Mouse (Mus musculus): ENCODE data around the gene Lhfpl2.
A peak's percentile ranks its signal among the peaks of the same experiment; 100 is the strongest.

Gene Lhfpl2

DNA sequence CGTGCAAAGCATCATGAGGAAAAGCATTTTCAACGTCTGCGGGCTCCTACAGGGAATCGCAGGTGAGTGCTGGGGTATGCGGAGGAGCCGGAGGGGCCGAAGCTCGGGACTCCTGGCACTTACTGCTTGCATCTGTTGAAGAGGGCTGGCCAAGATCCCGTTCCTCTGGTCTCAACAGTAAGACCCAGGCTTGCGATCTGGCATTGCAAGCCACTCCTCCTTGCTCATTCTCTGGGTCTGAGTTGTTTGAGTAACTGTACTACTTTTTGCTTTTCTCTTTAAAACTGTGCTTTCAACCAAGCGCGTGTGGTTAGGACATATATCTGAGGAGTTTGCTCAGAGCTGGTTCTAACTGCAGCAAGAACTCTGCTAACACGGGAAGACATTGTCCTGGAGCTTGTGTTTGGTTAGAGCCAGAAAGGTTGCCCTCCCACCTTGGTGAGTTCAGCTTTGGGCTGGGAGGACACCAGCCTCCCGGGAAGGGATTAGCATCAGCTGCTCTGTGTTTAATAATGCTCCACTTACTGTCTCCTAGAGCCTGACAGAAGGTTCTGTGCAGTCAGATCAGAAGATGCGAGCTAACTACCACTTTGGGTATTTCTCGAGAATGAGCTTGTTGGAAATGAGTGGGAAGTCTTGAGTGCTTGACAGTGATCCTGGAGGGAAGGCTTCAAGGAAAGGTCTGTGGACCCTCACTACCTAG, 117.1 kb downstream of the Lhfpl2 start:
- DNase-seq (ENCODE audit: low spot score in 2 of 2), result no peak

- DNase-seq (ENCODE audit: low spot score in 2 of 2), result no peak
Measured at GRCm38 (mm10) chr13:94175379-94176050, 117.9 kb downstream of the Lhfpl2 start.

- no peak for DNase-seq (ENCODE audit: low spot score in 2 of 2)
Measured at GRCm38 (mm10) chr13:94177148-94177547, 119.6 kb downstream of the Lhfpl2 start.

DNA sequence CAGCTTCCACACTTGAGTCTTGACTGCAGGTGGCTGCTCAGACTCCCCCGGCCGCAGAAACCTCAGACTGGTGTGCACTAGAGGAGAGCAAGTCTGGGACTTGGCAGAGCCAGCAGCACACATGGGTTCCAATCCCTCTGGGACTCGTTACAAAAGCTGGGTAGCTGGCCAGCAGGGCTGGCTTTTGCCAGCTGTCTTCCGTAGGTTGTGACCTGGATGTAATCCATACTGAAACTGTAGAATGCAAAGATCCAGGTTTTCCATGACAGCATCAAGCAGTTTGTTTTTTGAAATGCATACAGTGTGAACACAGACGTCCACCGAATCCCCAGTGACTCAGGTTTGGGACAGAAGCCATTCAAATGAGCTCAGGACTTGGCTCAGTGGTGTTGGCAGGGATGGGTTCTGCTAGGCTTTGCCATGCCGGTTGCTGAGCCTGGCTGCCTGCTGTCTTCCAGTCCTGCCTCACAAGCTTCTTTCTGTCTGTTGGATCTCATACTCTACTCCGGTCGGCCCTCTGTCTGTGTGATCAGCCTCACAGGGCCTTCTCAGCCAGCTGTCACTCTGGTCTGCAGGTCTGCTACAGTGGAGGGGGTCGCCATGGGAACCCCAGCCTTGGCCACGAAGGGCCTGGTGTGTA, 120.9 kb downstream of the Lhfpl2 start:
- peak; percentile 65 to 69 for DNase-seq (ENCODE audit: low spot score in 2 of 2)

- peak; percentile 50 to 69 for DNase-seq (ENCODE audit: low spot score in 2 of 2)
Measured at GRCm38 (mm10) chr13:94180477-94181420, 123.2 kb downstream of the Lhfpl2 start.

- DNase-seq (ENCODE audit: low spot score in 2 of 2), result no peak
Measured at GRCm38 (mm10) chr13:94182026-94182425, 124.4 kb downstream of the Lhfpl2 start.

- no peak for DNase-seq (ENCODE audit: low spot score in 2 of 2)
Measured at GRCm38 (mm10) chr13:94183372-94184021, 125.9 kb downstream of the Lhfpl2 start.

DNA sequence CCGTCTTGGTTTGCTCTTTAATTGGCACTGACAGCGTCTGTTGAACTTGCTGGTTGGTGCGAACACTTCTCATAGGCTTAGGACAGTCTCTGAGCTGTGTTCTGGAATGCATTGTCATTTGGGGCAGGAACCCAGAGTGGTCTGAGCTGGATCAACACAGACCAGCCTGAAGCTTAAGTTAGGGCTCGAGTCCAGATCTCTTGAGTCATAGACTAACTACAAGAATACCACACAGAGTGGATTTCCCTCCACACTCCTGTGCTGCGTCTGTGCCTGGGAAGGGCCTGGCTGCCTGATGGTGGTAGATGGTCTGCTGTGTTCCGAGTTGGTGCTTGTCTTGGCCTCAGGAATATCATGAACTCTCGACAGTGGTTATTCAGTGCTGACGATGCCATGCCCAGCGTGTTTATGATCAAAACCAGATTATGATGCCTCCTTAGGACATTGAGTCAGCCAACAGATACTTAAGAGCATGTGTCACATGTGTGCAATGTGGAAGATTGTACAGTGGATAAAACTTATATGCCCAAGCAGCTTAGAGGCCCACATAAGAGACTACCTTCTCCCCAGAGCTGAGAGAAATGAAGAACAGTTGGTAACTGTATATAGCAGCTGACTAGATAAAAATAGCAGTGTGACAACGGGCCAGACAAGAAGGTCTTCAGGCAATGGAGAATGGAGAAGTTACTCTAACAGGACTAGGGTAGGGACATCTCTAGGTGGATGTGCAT, 127.3 kb downstream of the Lhfpl2 start:
- DNase-seq (ENCODE audit: low spot score in 2 of 2), result no peak

GRCm38 (mm10) chr13:94185631-94186030, 128.0 kb downstream of the Lhfpl2 start:
- no peak for DNase-seq (ENCODE audit: low spot score in 2 of 2)

GRCm38 (mm10) chr13:94188200-94189086, 130.8 kb downstream of the Lhfpl2 start:
- DNase-seq (ENCODE audit: low spot score in 2 of 2), result no peak

- DNase-seq (ENCODE audit: low spot score in 2 of 2), result no peak
Measured at GRCm38 (mm10) chr13:94190386-94190785, 132.8 kb downstream of the Lhfpl2 start.

DNA sequence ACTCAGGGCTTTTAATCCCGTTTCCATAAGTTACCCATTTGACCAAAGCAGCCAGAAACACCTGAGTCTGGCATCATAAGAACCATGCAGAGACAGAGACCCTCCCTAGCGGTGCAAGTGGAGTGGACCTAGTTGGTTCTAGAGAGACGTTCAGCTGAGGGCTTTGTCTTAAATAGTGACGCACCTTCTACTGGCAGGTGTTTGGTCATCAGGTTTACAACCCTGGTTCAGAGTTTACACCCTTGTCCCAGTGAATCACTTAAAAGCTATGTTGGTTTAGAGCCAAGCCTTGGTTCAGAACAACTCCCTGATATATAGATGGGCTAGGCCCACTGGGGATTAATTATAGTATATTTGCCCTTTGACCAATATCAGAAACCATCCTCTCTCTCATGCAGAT, 135.6 kb downstream of the Lhfpl2 start:
- DNase-seq (ENCODE audit: low spot score in 2 of 2), result no peak

DNA sequence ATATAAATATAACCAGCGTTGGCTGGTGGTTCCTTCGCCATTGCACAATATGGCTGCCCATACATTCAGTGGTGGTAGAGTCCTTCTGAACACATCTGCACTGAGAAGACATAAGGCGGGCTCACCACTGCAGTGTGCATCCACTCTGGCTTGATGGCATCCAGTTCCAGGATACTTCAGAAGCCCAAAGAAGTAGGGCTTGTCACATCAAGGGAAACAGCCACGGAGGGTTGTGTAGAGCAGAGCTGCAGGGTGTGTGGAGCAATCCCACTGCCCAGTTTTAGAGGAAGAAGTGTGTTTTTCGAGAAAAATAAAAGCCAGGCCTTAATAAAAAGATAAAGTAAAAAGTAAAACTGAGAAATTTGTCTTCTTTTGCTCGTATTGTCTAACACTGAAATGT, 141.0 kb downstream of the Lhfpl2 start:
- no peak for DNase-seq (ENCODE audit: low spot score in 2 of 2)

DNA sequence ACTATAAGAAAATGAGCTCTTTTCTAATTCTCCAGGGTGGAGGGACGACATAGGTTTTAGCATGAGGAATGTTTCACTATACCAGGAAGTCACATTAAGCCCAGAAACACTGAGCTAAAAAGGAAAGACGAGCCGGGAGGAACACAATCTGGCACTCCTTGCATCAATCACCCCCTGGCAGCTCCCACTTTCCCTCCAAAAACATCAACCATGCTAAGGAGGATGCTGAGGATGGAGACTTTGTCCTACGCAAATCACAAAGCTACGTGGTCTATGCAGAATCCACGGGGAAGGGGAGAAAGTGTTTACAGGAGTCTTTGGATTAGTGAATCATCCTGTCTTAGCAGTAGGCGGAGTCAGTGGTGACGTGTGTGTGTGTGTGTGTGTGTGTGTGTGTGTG, 142.2 kb downstream of the Lhfpl2 start:
- DNase-seq (ENCODE audit: low spot score in 2 of 2), result no peak

DNA sequence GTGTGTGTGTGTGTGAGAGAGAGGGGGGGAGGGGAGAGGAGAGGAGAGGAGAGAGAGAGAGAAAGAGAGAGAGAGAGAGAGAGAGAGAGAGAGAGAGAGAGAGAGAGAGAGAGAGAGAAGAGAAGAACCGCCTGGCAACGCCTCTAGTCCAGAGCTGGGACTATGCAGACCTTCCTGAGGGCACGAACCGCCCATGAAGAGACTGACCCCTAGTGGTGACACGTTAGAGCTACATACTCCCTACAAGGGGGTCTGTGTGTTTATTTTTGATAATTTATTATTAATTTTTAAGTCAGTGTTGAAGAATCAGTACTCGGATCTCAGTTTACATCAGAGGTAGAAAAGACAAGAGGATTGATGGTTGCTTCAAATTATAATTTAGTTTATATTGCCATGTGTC, 147.6 kb downstream of the Lhfpl2 start:
- DNase-seq (ENCODE audit: low spot score in 2 of 2), result peak; percentile 35 to 39

GRCm38 (mm10) chr13:94207973-94208372, 150.4 kb downstream of the Lhfpl2 start:
- DNase-seq (ENCODE audit: low spot score in 2 of 2), result no peak

- no peak for DNase-seq (ENCODE audit: low spot score in 2 of 2)
Measured at GRCm38 (mm10) chr13:94208892-94209291, 151.3 kb downstream of the Lhfpl2 start.

DNA sequence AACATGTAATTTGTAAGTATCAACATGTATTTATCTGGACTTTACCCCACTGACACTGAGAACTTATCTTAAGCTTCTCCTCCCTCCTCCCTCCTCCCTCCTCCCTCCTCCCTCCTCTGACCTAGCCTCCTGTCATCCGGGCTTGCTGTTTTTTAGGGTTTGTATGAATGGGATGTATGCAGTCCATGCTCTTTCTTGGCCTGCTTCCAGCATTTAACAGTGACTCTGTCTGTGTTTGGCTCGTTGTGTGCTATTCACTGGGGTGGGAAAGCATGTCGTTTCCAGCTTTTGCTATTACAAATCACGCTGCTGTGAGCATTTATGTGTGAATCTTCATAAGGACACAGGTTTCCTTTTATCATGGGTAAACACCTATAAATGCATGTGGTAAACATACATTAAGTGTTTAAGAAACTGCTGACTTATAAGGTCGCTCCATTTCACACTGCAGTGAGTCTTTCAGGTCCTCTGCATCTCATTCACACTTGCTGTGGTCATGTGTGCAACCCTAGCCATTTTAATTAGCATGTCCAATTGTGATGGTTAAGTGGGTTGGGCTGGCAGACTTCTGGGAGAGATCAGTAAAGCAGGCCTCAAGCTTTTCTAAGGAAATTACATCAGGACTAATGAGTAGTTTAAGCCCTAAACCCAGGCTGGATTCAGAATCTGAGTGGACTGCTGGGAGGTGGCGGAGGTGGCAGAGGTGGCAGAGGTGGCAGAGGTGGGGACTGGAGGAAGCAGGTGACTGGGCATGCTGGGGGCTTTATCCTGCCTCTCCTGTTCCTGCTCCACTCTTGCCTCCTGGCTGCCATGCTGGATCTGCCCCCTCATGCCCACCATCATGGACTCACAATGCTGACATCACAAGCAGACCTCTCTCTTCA, 153.9 kb downstream of the Lhfpl2 start:
- no peak for DNase-seq (ENCODE audit: low spot score in 2 of 2)

DNA sequence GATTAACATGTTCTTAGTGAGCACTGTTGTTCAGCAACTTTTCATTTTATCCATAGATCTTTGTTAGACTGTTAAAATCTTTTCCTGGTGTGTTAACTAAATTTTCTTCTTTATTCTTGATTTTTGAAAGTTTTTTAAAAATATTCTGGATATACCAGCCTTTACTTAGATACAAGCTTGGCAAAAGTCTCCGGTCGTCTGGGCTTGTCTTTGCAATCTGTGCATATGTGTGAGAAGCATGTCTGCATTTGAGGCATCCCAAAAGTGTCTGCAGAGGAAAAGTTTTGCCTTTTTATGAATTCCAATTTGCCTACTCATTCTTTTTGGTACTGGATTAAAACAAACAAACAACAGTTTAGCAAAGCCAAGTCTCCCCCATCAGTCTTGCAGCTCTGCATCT, 154.6 kb downstream of the Lhfpl2 start:
- DNase-seq (ENCODE audit: low spot score in 2 of 2), result no peak

Data from heart, adult 9 months (tissue).